Mouse (Mus musculus) C2C12 (cell line): ENCODE results near the gene Slc12a5. TPM values are rescaled to one million over a fixed set of nuclear protein-coding genes. Genes with fewer than 3 reads are reported as not detected.

Experiments used
- H3K27me3 ChIP-seq: one replicate; pipeline ENCODE4 v1.6.1; 2011; ENCODE audit not compliant: control insufficient read depth, insufficient read depth, insufficient read length
- H3K36me3 ChIP-seq: one replicate; pipeline ENCODE4 v1.6.1; 2011; ENCODE audit not compliant: control insufficient read depth, insufficient read depth
- H3K4me3 ChIP-seq: one replicate; pipeline ENCODE4 v1.5.1; 2011; ENCODE audit warnings: mild to moderate bottlenecking, control low read depth; ENCODE audit not compliant: poor library complexity, insufficient read depth, severe bottlenecking
- H3K79me2 ChIP-seq: one replicate; pipeline ENCODE4 v1.6.1; 2011; ENCODE audit not compliant: control insufficient read depth, insufficient read depth
- H3K79me3 ChIP-seq: one replicate; pipeline ENCODE4 v1.6.1; 2011; ENCODE audit warnings: low read depth, control low read depth
- H3ac ChIP-seq: one replicate; pipeline ENCODE3; 2011; ENCODE audit warnings: low read depth; ENCODE audit not compliant: control insufficient read depth, insufficient read length
- CEBPB ChIP-seq: IDR thresholded peaks from one replicate; pipeline ENCODE4 v1.6.1; 2011; ENCODE audit warnings: low read depth, mild to moderate bottlenecking, control low read depth, moderate library complexity
- CTCF ChIP-seq: IDR thresholded peaks from one replicate; pipeline ENCODE4 v1.5.1; 2011; ENCODE audit not compliant: control insufficient read depth, insufficient read depth, insufficient read length
- FOSL1 ChIP-seq: IDR thresholded peaks from one replicate; pipeline ENCODE4 v1.8.0; 2011; ENCODE audit warnings: mild to moderate bottlenecking, low read length; ENCODE audit not compliant: poor library complexity, insufficient read depth, severe bottlenecking
- MAX ChIP-seq: IDR thresholded peaks from one replicate; pipeline ENCODE4 v1.6.1; 2011; ENCODE audit warnings: mild to moderate bottlenecking, control low read depth
- MYOD1 ChIP-seq: IDR thresholded peaks from one replicate; pipeline ENCODE4 v1.6.1; 2011; ENCODE audit warnings: low read depth; ENCODE audit not compliant: control insufficient read depth, insufficient read length
- MYOG ChIP-seq: IDR thresholded peaks from one replicate; pipeline ENCODE4 v1.6.1; 2011; ENCODE audit not compliant: control insufficient read depth, insufficient read length; ENCODE audit errors: extremely low read depth
- USF1 ChIP-seq: IDR thresholded peaks from one replicate; pipeline ENCODE4 v1.6.1; 2011; ENCODE audit warnings: low read depth, mild to moderate bottlenecking, control low read depth, moderate library complexity
- polyA plus RNA-seq: library from polyadenylated mRNA; unstranded; fragments of >200 nt; fragmentation: generic; extraction: Trizol; gene quantifications from one replicate; pipeline ENCODE4 v1.2.1, GENCODE M21; 2012; ENCODE audit warnings: missing spikeins

Slc12a5 gene
- polyA plus RNA-seq, 1 experiment: 0.12 TPM

DNA sequence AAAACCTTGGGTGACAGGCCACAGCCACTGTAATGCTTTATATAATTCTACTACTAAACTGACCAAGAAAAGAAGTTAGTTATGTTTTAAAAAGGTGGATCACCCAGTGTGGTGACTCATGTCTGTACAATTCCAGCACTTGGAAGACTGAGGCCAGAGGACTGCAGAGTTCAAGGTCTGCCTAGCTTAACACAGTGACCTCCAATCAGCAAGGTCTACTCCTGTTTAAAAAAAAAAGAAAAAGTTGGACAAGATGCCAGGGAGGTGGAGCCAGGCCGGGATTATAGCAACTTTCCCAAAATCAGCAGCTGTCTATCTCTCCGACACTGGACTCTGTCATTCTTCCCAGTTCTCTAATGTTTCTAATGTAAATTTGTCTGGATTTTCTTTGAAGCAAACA, 49.0 kb downstream of the Slc12a5 start:
- Histone ChIP-seq H3K36me3 (peaks cover 88% of the 10 kb centered on the region), H3ac (no peak overlapping the region), H3K79me3 (peaks cover 14% of the 10 kb centered on the region), H3K27me3 (no peaks in the 10 kb centered on the region), H3K4me3 (no peak overlapping the region), H3K79me2 (peaks cover 22% of the 10 kb centered on the region)
- TF ChIP-seq MAX (no peak), MYOD1 (no peak), MYOG (no peak), CTCF (no peak), CEBPB (no peak), USF1 (no peak), FOSL1 (no peak)

DNA sequence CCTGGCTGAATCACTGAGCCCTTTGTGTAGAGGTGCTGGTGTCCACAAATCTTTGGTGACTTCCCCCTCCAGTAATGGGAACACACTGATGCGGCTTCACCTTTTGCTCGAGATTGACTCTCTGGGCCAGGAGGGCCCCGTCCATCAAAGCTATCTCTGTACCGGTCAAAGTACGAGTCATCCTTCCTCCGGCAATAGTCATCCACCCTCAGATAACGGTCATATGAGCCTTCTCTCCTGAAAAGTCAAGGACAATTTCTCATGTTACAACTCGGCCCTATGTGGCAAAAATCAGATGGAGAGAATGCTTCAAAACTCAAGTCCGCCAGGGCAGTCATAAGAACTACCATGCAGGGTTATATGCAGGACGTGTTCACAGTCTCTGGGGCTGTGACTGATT, 49.7 kb downstream of the Slc12a5 start:
- Histone ChIP-seq H3K36me3 (peaks cover 81% of the 10 kb centered on the region), H3K27me3 (no peaks in the 10 kb centered on the region), H3ac (no peak overlapping the region), H3K4me3 (no peak overlapping the region), H3K79me2 (peaks cover 29% of the 10 kb centered on the region), H3K79me3 (peaks cover 21% of the 10 kb centered on the region)
- TF ChIP-seq MAX (no peak), MYOG (no peak), FOSL1 (no peak), CEBPB (no peak), MYOD1 (no peak), USF1 (no peak), CTCF (no peak)

DNA sequence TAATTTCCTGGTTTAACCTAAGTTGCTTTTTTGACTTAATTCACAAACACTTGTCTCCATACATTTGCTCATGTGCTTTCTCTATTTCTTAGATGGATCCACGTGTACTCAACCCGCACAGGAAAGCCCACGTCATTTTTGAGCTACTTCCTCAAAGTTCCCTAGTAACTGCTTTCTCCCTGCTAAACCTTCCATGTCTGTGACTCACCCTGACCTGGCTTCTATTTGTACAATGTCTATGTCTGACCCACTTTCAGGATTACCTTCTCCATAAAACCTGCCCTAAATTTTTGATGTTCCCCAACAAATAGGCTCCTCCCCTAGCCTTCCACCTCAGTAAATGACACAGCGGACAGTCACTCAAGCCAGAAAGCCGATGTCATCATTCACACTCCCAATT, 54.3 kb downstream of the Slc12a5 start:
- Histone ChIP-seq H3K27me3 (no peaks in the 10 kb centered on the region), H3K79me2 (peaks cover 75% of the 10 kb centered on the region), H3ac (no peak overlapping the region), H3K36me3 (peaks cover 59% of the 10 kb centered on the region), H3K4me3 (no peak overlapping the region), H3K79me3 (peaks cover 44% of the 10 kb centered on the region)
- TF ChIP-seq MYOG (no peak), MYOD1 (no peak), MAX (no peak), CTCF (no peak), CEBPB (no peak), USF1 (no peak), FOSL1 (no peak)

DNA sequence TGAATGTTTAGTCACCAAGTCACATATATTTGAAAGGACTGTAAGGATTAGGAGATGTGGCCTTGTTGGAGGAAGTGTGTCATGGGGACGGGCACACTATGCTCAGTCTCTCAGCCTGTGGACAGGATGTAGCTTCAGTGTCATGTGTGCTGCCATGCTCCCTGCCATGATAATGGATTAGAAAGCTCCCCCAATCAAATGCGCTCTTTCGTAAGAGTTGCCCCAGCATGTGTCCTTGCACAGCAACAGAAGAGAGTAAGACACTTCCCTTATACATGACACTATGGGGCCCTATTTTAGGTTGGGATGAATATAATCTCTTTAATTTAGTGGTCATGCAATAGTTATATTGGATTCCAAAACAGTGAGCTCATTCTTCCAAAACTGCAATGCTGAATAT, 59.9 kb downstream of the Slc12a5 start:
- H3K36me3 ChIP-seq: peaks cover 46% of the 10 kb centered on the region
- TF ChIP-seq MYOG: no peak
- TF ChIP-seq CEBPB: no peak
- no peak for TF ChIP-seq FOSL1
- TF ChIP-seq MYOD1: no peak
- TF ChIP-seq USF1: no peak
- no peak for TF ChIP-seq MAX
- TF ChIP-seq CTCF: no peak
- H3K27me3 ChIP-seq: no peaks in the 10 kb centered on the region
- peaks cover 61% of the 10 kb centered on the region for H3K79me3 ChIP-seq
- H3K4me3 ChIP-seq: no peak overlapping the region
- H3K79me2 ChIP-seq: peaks cover 100% of the 10 kb centered on the region
- no peak overlapping the region for H3ac ChIP-seq

DNA sequence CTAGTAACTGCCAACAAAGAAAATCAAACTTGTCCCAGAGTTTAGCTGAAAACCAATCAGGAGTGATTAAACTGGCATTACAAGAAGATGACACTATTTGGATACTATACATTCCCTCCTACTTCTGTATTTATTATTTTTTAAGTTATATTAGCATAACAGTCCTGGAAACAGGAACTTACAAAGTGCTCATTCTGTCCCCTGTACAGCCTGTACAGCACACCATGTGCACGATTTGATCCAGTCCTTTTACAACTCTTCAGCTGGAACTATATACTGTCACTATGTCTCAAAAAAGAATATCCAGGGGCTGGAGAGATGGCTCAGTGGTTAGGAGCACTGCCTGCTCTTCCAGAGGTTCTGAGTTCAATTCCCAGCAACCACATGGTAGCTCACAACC, 66.6 kb downstream of the Slc12a5 start:
- Histone ChIP-seq H3K79me2 (peaks cover 100% of the 10 kb centered on the region), H3K4me3 (no peak overlapping the region), H3K79me3 (peaks cover 94% of the 10 kb centered on the region), H3K36me3 (peaks cover 23% of the 10 kb centered on the region), H3ac (no peak overlapping the region), H3K27me3 (no peaks in the 10 kb centered on the region)
- TF ChIP-seq FOSL1 (no peak), CEBPB (no peak), MAX (no peak), USF1 (no peak), MYOD1 (no peak), MYOG (no peak), CTCF (no peak)

DNA sequence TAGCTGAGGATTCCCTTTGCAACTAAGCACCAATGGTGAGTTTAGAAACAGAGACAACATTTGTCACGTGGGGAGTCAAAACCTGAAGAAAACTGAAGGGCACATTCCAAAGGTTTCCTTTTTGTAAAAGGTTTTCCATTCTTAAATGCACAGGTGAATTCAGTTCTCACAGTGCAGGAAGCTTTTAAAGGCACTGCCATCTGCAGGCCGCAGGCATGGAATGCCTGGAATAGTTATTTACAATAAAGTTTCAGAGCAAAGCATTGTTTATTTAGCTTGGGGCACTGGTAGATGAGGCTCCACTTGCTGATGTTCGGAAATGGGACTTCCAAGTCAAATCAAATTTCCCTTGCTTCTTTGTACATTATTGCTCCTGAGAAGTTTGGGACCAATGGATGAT, 71.9 kb downstream of the Slc12a5 start:
- peaks cover 73% of the 10 kb centered on the region for H3K79me2 ChIP-seq
- no peak overlapping the region for H3K4me3 ChIP-seq
- H3K27me3 ChIP-seq: no peaks in the 10 kb centered on the region
- TF ChIP-seq MYOG: no peak
- no peak for TF ChIP-seq MAX
- no peak for TF ChIP-seq CTCF
- no peak for TF ChIP-seq MYOD1
- TF ChIP-seq FOSL1: no peak
- TF ChIP-seq USF1: no peak
- no peak for TF ChIP-seq CEBPB
- H3K36me3 ChIP-seq: peaks cover 9% of the 10 kb centered on the region
- no peak overlapping the region for H3ac ChIP-seq
- H3K79me3 ChIP-seq: peaks cover 65% of the 10 kb centered on the region
